Mouse (Mus musculus) brain, embryonic 14.5 days (tissue): ENCODE measurements around the gene Zbtb16. TPM values are rescaled to one million over a fixed set of nuclear protein-coding genes. Genes with fewer than 3 reads are reported as not detected.

Experiments
- DNase-seq: peaks from one replicate; pipeline ENCODE4 v3.0.0-alpha.2; 2011; ENCODE audit warnings: low read depth
- CTCF ChIP-seq: fragments of 200-500 bp; IDR thresholded peaks from 2 replicates; pipeline ENCODE4 v1.5.1; 2012; ENCODE audit warnings: inconsistent platforms, mild to moderate bottlenecking, moderate library complexity, borderline replicate concordance; ENCODE audit not compliant: insufficient read depth, insufficient read length; ENCODE audit errors: extremely low read depth
- POLR2A ChIP-seq: fragments of 200-500 bp; IDR thresholded peaks from 2 replicates; pipeline ENCODE4 v1.6.1; 2012; ENCODE audit warnings: mild to moderate bottlenecking, inconsistent platforms, borderline replicate concordance; ENCODE audit not compliant: poor library complexity, insufficient read depth, insufficient read length, severe bottlenecking; ENCODE audit errors: extremely low read depth
- polyA plus RNA-seq: library from polyadenylated mRNA; depleted of rRNA; stranded (reverse); fragments of >200 nt; gene quantifications from 2 replicates; pipeline ENCODE4 v1.2.3, GENCODE M21; 2012

Gene Zbtb16
- polyA plus RNA-seq, 1 experiment, result 4.1 TPM

DNA sequence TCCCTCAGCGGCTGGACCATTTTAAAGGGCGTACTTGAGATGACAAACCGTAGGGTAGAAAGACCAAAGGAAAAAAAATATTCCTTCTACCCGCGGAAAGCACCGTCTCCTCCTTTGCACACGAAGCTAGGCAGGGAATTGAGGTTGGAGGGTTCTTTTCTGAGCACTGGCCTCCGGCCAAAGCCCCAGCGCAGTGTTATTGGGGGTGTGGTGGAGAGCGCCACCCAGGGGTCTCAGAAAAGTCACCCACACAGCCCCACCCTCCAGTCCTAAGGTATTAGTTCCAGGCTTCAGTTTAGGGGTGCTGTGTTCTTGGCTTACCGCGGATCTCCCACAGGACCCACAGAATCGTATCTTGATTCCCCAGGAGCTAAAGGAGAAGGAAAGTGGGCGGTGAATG, 1.2 kb upstream of the Zbtb16 start:
- TF ChIP-seq POLR2A, result no peak
- TF ChIP-seq CTCF, result peak; percentile 40; the same call in 1 of the 2 replicates
- peak; percentile 68 for DNase-seq

DNA sequence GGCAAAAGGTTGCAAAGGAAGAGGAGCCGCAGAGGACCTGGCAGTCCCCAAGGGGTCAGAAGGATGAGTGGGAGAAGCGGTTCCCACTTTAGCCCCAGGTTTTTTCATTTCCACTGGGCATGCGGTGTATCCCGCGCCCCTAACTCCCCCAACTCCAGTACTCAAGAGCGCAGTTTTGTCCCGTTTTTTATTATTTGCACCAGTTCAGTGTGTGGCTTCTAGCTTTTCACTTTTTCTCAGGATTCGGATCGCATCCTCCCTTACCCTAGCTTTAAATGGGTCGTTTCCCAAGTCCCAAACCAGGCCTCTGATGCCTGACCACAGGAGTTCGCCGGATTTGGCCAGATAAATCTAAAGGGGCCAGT, 526 bp upstream of the Zbtb16 start:
- no peak for TF ChIP-seq CTCF
- no peak for TF ChIP-seq POLR2A
- no peak for DNase-seq

DNA sequence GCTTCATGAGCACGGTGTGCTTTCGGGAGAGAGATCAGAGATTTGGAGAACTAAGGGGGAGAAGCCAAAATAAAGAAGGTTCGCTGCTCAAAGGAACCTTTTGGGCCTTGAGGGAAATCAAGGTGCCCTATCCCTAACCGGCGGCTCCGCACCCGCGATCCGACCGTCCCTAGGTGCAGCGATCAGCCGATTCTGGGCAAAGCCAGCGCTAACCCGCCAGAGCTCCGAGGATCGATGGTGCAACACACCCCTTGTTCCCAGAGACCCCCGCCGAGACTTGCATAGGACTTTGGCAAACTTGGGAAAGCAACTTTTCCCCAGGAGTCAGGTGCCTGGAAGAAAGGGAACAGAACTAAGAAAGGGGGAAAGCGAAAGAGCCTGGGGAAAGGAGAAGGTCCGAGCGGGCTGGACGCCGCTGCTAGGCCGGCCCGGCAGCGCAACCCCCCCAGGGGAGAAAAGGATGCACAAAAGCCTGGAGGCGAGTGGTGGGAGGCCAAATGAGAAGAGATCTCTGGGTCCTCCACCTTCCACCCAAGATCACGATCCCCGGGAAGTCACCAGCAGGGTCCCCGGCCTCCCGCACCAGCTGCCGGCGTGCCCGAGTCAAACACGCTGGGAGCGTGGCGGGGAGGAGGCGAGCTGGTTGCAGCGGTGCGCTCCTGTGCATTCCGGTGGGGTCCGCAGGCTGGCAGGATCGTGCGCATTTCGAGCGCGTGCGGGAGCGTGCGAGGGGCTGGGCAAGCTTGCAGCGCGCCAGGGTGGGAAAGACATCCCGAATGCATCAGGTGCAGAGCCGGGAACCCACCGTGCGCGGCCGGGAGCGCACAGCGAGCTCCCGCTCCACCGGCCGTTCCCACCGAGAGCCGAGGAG, 1.2 kb downstream of the Zbtb16 start:
- DNase-seq, result peak; percentile 69

DNA sequence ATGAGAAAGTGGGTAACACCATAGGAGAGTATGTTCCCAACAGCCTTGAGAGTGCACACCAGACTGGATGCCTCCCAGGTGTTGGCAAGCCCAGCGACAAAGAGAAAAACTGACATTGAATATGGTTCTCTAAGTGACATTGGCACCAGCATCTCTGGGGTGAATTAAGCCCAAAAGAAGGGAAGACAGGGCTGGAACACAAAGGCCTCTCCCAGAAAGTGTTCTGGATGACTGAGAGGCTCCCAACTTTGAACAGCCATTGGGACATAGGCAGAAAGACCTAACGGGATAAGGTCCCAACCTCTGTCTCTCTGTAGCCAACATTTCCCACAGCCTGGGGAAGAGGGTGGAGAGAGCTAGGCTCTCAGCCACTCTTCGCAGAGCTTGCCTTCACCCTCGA, 2.0 kb downstream of the Zbtb16 start:
- no peak for TF ChIP-seq POLR2A
- TF ChIP-seq CTCF, result no peak
- DNase-seq, result no peak

More for the DNA sequence above, 1.2 kb downstream of the Zbtb16 start:
- no peak for TF ChIP-seq POLR2A
- no peak for TF ChIP-seq CTCF

DNA sequence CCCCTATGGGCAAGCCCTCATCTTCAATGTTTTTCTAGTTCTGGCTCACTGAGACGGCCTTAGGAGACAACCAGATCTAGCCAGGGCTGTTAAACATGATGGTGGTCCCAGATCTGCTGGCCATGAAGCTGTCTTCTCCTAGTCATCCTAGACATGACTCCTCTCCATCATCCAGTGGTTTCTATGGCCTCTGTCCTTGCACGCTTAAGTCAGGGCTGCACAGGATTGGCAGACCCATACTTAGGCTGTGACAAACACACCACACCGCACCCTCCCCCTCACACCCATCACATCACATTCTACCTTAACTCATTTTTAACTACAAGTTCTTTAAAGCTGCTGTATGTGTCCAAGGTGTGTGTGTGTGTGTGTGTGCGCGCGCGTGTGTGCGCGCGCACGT, 2.5 kb downstream of the Zbtb16 start:
- TF ChIP-seq CTCF (no peak), POLR2A (no peak)
- DNase-seq, result no peak

DNA sequence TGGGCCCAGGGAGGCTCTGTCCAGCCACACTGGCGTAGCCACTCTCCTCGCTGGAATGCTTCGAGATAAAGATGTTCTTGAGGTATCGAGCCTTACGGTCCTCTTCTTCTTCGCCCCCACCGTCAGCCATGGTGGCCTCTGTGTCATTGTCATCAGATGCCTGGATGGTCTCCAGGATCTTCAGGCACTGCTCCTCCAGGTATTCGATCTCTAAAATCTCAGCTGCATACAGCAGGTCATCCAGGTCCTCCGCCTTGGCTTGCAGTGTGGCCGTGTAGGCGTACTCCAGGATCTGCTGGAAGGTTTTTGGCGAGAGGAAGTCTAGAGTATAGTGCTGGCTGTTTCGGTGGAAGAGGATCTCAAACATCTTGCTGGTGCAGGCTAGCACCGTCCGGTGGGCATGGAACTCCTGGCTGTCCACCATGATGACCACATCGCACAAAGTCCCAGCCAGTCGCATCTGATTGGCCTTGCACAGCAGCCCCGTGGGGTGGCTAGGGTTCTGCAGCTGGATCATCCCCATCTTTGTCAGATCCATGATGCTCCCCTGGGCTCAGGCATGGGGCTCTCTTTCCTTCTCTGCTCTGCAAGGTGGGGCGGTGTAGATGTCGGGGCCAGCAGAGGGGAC, 3.4 kb downstream of the Zbtb16 start:
- TF ChIP-seq POLR2A (no peak), CTCF (no peak)
- no peak for DNase-seq

DNA sequence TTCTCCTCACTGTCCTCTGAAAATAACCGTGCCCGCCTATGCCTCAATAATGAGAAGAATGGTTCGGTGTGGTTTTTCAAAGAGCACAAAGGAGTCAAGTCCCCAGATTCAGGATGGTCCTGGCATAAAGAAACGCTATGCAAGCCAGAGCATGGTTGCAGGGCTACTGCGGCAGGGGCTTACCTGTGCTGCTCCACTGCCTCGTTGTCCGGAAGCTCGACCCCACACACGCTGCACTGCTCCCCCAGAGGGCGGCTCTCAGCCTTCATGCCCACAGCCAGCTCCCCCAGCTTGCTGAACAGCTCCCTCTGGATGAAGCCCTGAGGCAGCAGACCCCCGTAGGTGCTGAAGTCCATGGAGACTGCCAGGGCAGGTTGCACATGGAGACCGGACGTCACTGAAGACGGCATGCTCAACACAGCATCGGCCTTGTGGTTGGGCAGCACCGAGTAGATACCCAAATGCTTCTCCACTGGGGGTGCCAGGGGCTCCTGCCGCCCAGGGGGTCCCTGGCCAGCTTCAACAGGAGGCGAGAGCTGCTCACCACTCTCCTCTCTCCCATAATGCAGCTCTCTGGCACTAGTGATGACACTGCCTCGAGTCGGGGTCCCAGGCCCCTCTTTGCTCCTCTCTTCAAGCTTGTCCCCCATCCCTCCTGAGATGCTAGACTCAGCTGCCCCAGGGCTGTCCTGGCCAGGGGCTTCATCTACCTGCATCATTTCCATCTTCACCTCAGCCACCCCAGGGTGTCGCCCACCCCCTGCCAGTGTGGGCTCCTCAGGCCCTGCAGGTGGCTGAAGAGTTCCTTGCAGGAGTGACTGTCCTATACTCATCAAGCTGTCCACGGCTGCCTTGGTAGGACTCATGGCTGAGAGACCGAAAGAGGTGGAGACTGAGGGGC, 4.2 kb downstream of the Zbtb16 start:
- no peak for DNase-seq
- no peak for TF ChIP-seq CTCF
- TF ChIP-seq POLR2A, result no peak

DNA sequence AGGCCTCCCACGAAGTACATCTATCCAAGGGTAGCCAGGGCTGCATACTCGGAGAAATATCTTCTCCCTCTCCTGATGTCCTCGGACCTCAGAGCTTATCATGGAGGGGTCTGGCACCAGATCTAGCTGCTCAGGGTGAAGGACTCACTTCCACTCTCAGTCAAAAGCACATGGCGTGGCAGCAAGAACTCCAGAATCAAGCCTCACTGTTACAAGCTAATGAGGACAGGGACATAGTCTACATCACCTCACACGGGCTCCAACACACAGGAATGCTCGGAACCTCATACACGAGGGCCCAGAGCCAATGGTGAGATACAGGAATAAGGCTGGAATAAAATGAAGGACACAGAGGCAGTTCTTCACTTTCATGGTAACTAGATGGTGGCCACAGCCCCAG, 7.2 kb downstream of the Zbtb16 start:
- no peak for DNase-seq
- TF ChIP-seq POLR2A, result no peak
- TF ChIP-seq CTCF, result no peak

DNA sequence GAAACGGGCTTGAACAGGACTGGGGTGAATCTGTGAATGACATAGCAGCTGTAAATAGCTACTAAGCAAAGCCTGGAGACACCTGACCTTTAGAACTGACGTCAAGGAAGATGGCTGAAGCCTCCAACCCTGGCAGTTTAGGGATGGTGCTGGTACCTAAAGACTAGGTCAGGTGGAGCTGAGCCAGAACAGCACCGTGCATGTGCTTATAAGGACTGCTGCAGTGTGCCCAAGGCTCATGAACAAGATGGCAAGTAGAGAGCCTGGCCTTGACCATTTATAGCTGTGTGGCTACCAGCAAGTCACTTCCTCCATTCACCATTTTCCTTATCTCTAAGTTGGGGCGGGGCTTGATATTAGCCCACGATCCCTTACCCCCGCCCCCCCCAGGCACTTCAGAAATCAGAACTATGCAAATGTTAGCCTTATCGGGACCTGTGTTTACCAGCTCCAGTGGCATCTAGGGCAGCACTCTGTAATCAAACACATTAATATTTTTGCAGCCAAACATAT, 9.6 kb downstream of the Zbtb16 start:
- no peak for TF ChIP-seq POLR2A
- TF ChIP-seq CTCF, result no peak
- no peak for DNase-seq

DNA sequence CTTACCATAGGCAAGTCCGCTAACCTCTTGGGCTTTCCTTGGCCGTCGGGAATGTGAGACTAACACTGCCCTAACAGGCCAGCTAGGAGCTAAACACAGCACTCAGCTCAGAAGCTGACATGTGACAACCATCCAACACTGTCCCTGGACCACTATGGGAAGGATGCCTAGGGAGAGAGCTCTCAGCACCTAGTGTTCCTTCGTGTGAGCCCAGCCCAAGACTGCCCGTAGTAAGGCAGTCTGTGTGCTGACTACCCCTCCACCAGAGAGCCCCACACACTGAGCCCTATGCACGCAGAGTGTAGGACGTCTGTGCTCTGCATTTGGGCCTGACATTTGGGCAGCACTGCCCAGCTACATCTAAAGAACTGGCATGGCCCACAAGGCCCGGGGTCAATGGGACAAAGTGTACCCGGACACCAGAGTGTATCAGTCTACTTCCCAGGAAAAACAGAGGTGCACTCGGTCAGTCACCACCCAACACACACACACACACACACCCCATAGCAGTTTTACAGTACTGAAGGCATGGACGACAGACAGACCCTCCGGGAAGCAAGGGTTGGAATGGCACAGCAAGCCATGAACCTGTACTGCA, 11.4 kb downstream of the Zbtb16 start:
- no peak for DNase-seq
- TF ChIP-seq CTCF (no peak), POLR2A (no peak)

DNA sequence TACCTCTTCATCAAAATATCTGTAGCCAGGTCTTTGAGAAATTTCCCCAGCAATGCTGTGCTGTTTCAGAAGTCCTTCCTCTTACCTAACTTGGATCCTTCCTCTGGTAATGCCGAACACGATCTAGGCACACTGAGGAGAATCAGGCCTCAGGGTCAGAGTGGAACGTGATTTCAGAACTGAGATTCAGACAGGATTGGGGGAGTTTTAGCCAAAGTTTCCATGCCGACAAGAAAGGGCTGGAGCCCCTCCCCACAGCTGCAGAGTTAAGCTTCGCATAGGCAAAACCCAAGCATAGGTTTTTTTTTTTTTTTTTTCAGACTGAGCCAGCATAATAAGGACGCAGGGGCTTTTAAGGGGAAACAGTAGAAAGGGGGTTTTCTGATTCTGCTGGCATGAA, 12.2 kb downstream of the Zbtb16 start:
- peak; percentile 24 for DNase-seq
- TF ChIP-seq POLR2A, result no peak
- TF ChIP-seq CTCF, result no peak

DNA sequence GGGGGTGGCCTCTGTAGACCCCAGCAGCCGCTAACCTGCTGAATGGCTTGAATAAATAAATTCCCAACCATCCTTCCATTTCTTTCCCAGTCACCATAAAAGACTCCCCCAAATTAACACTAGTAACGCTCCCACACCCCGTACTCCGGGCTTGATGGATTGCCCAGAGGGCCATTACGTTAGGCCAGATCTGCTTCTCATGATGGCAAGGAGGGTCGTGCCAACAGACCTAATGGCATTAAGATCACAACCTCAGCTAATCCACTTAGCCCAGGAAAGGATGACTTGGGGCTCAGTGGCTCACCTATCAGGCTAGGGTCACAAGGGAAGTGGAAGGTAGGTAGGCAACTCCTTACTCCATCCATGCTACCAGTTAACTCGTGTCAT, 12.7 kb downstream of the Zbtb16 start:
- no peak for TF ChIP-seq POLR2A
- TF ChIP-seq CTCF, result no peak
- no peak for DNase-seq

DNA sequence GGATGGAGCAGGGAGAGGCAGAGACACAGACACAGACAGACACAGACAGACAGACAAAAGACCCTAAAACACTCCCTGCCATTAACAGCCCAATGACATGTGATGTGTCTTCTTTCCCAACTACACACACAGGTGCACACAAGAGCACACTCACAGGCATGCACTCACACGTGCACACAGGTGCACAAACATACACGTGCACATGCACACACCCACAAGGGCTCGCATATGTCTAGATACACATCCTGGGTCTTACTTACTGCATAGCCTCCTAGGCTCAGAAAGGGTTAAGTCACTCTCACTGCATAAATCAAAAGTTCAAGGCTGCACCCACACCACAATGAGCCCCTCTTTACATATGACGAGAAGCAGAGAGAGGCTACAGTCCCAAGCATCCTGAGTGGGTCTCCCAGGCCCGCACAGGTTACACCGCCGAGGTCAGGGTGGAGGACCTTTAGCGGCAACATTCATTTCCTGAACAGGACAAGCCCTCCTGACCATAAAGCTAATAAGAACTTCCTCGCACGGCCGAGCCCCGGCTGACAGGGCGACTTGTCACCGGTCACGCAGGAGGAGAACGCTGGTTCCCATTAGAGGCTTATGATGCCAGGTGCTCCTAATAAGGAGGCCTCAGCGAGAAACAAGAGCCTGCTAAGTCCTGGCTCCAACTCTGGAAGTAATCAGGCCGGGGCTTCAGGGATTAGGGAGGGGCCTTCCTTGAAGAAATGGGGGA, 13.3 kb downstream of the Zbtb16 start:
- TF ChIP-seq CTCF (no peak), POLR2A (no peak)
- peak; percentile 69 for DNase-seq
